Mouse (Mus musculus) lung, embryonic 15.5 days (tissue): ENCODE measurements around the gene Kank4. TPM values are rescaled to one million over a fixed set of nuclear protein-coding genes. Genes with fewer than 3 reads are reported as not detected.
A peak's percentile ranks its signal among the peaks of the same experiment; 100 is the strongest.

ENCODE experiments used
- ATAC-seq: fragments of 200-750 bp; cut with Nextera tagmentation; 2 replicates; pipeline ENCODE4 v1.8.0; 2017; ENCODE audit warnings: moderate number of reproducible peaks, borderline replicate concordance; ENCODE audit not compliant: low FRiP score, low TSS enrichment; ENCODE audit errors: extremely low read depth
- H3K27ac ChIP-seq: fragments of 300-500 bp; sonication (generic); 2 replicates; pipeline ENCODE4 v1.5.1; 2015; ENCODE audit warnings: moderate library complexity, mild to moderate bottlenecking, inconsistent platforms
- H3K27me3 ChIP-seq: fragments of 300-500 bp; sonication (generic); 2 replicates; pipeline ENCODE4 v1.6.1; 2015; ENCODE audit warnings: inconsistent platforms
- H3K36me3 ChIP-seq: fragments of 300-500 bp; sonication (generic); 2 replicates; pipeline ENCODE4 v1.6.1; 2015; ENCODE audit warnings: inconsistent platforms
- H3K4me1 ChIP-seq: fragments of 300-500 bp; sonication (generic); 2 replicates; pipeline ENCODE4 v1.6.1; 2015; ENCODE audit warnings: inconsistent platforms
- H3K4me2 ChIP-seq: fragments of 300-500 bp; sonication (generic); 2 replicates; pipeline ENCODE4 v1.6.1; 2015; ENCODE audit warnings: inconsistent platforms, mild to moderate bottlenecking, moderate library complexity
- H3K4me3 ChIP-seq: fragments of 300-500 bp; sonication (generic); 2 replicates; pipeline ENCODE4 v1.5.1; 2015; ENCODE audit warnings: mild to moderate bottlenecking, inconsistent platforms
- H3K9ac ChIP-seq: fragments of 300-500 bp; sonication (generic); 2 replicates; pipeline ENCODE4 v1.6.1; 2015; ENCODE audit warnings: inconsistent platforms
- H3K9me3 ChIP-seq: fragments of 300-500 bp; sonication (generic); 2 replicates; pipeline ENCODE4 v1.6.1; 2016; ENCODE audit warnings: inconsistent platforms
- WGBS: fragments of 180-500 bp; shearing (Covaris S2); methylation state at CpG from one replicate; pipeline ENCODE4 v1.1.7; 2015; 5-methylcytosine and 5-hydroxymethylcytosine counted together
- polyA plus RNA-seq: library from polyadenylated mRNA; unstranded; fragments of >200 nt; fragmentation: Nextera tagmentation; extraction: Ambion mirVana; gene quantifications from 2 replicates; pipeline ENCODE4 v1.2.1, GENCODE M21; 2015

The Kank4 gene
- polyA plus RNA-seq, 1 experiment from 2014 or later, result 3.7 TPM

DNA sequence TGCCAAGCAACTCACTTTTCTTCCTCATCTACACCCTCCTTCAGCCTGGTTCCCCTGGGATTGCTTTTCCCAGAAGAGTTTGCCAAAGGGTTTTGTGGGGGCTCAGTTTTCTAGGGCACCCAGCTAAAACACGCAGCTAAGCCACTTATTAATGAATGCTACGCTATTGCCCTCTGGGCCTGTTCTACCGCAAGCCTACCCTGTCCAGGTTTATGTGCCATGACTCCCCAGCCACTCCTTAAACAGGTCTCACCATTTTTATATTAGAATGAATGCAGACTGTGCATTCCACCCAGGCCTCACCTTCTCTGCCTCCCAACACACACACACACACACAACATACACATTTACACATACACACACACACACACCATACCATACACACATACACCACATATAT lies 5.7 kb upstream of the Kank4 start:
- 75% methylated on average over 3 of the region's 3 CpGs for WGBS
- H3K36me3 ChIP-seq, result no peaks in the 10 kb centered on the region
- no peak for ATAC-seq

DNA sequence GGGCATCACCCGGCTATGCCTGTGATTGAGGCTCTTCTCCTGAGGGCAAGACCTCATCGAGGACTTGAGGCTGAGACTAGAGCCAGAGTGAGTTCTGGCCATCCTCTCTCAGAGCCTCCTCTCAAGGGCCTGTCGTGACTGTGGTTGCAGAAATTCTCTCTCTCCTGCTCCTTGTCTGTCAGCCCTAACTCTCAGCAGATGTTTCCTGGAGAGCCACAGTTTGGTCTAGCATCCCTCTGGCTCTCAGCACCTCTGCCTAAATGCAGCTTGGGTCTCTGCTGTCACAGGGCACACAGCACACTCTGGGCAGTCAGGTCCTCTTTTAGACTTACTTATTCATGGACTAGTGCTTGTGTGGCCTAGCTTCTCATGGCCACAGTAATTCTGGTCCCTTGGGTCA lies 5.1 kb upstream of the Kank4 start:
- Histone ChIP-seq H3K27me3 (no peaks in the 10 kb centered on the region), H3K27ac (no peak overlapping the region), H3K9me3 (no peaks in the 10 kb centered on the region), H3K36me3 (no peaks in the 10 kb centered on the region), H3K4me2 (no peak overlapping the region), H3K4me3 (no peak overlapping the region), H3K4me1 (peaks cover 25% of the 10 kb centered on the region), H3K9ac (no peak overlapping the region)
- 46% methylated on average over 3 of the region's 3 CpGs for WGBS
- no peak for ATAC-seq

More for the DNA sequence above, 5.7 kb upstream of the Kank4 start:
- Histone ChIP-seq H3K27ac (no peak overlapping the region), H3K27me3 (no peaks in the 10 kb centered on the region), H3K4me2 (no peak overlapping the region), H3K9ac (no peak overlapping the region), H3K4me1 (peaks cover 23% of the 10 kb centered on the region), H3K9me3 (no peaks in the 10 kb centered on the region), H3K4me3 (no peak overlapping the region)

DNA sequence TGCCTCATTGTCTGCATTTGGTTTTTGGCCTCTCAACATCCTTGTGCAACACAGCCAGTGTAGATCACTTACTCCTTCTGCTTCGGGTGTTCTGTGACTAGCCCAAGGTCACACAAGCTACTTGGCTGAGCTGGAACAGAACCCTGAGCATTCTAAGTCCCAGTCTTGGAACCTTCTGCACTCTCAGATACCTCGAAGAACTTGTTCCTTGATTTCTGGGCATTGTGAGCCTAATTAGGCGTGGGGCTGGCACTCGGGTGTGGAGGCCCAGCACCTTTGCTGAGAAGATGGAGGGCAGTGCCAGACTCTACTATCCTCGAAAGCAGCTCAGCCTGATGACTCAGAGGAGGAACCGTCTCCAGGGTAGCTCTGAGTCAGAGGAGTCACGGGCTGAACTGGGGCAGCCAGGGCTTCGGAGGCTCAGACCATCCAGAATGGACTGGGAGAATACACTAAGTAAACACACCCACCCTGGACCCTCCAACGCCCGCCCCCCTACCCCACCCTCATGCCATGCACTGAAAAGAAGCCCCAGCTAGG lies 1.9 kb upstream of the Kank4 start:
- Histone ChIP-seq H3K4me1 (peaks cover 45% of the 10 kb centered on the region), H3K4me2 (no peak overlapping the region), H3K27ac (no peak overlapping the region), H3K36me3 (no peaks in the 10 kb centered on the region), H3K27me3 (no peaks in the 10 kb centered on the region), H3K9me3 (no peaks in the 10 kb centered on the region), H3K9ac (no peak overlapping the region), H3K4me3 (no peak overlapping the region)
- WGBS, result 74% methylated on average over 10 of the region's 10 CpGs
- ATAC-seq, result no peak

DNA sequence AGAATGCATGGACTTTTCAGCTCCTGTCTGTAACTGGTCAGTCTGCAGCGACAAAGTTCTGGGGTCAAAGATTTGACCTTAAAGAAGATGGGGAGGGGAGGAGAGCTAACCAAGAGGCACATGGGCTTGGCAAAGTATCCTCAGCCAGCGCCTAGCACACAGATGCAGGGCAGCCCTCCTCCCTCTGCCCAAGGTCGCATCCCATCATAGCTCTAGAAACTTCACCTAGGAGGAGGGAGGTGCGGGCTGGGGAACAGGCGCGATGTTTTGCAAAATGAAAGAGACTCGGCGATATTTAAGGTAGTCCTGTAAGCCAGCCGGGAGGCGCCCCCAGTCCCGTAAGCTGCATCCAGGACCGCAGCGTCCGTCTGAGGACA lies 542 bp downstream of the Kank4 start:
- H3K9me3 ChIP-seq, result no peaks in the 10 kb centered on the region
- H3K36me3 ChIP-seq, result no peaks in the 10 kb centered on the region
- H3K9ac ChIP-seq, result peak overlapping the region; percentile 81
- peak overlapping the region; percentile 85 for H3K4me3 ChIP-seq
- peak overlapping the region; percentile 85 for H3K27ac ChIP-seq
- peaks cover 45% of the 10 kb centered on the region for H3K4me1 ChIP-seq
- H3K27me3 ChIP-seq, result no peaks in the 10 kb centered on the region
- no peak for ATAC-seq
- H3K4me2 ChIP-seq, result peak overlapping the region; percentile 83
- WGBS, result 2% methylated on average over 14 of the region's 14 CpGs

DNA sequence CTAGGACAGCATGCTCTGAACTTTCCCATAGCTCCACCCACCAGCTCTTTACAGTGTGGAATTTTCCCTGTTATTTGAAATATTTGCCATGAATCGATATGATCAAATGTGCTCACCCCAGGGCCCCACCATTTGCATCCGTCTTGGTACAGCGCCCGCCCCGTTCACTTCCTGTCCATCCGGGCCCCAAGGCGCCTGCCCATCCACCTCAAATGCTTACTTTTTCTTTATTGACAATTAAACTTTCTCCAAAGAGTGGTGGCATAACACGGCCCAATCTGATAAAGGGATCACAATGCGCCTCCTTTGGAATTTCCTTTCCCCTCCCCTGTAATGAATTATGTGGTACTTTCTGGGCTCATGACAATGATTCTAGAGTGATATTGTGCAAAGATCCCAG lies 11.0 kb downstream of the Kank4 start:
- no peak overlapping the region for H3K4me3 ChIP-seq
- 40% methylated on average over 9 of the region's 9 CpGs for WGBS
- H3K27ac ChIP-seq, result peak overlapping the region; percentile 62; the same call in 1 of the 2 replicates

DNA sequence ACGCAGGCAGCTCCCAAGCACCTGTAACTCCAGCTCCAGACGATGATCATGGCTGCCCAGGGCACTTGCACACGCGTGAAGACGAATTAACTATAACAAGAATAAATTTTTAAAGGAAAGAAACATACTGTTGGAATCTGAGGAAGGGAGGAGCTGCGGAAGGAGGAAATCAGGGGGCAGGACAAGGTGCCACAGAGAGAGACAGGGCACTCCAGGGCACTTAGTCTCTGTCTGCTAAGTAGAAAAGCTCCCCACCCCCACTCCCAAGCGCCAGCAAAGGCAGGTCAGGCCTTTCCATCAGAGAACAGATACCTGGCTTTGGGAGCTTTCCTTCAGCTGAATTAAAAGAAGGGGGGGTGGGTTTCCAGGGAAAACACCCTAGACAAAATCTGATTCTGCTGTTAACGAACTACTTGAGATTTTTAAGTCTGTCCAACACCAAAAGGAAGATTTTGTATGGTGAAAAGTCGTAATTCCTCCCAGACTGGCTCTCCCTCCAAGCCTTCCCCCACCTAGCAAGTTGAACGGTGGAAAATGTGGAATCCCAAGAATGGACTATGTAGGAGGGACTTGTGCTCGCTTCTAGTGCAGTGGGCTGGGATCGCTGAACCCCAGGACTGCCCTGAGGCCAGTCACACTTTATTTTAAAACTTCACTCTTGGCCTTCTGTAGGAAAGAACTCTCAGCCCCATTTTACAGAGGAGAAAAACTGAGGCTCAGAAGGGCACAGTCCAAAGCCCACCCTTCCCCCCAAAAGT lies 11.9 kb downstream of the Kank4 start:
- H3K9me3 ChIP-seq, result no peaks in the 10 kb centered on the region
- WGBS, result 44% methylated on average over 12 of the region's 12 CpGs
- no peak overlapping the region for H3K4me2 ChIP-seq
- no peaks in the 10 kb centered on the region for H3K27me3 ChIP-seq
- H3K4me1 ChIP-seq, result peaks cover 50% of the 10 kb centered on the region
- H3K27ac ChIP-seq, result peak overlapping the region; percentile 62
- no peak overlapping the region for H3K9ac ChIP-seq
- ATAC-seq, result no peak
- no peaks in the 10 kb centered on the region; the same call in 1 of the 2 replicates for H3K36me3 ChIP-seq
- no peak overlapping the region for H3K4me3 ChIP-seq

More for the DNA sequence above, 11.0 kb downstream of the Kank4 start:
- no peaks in the 10 kb centered on the region for H3K9me3 ChIP-seq
- no peak overlapping the region for H3K9ac ChIP-seq
- H3K27me3 ChIP-seq, result no peaks in the 10 kb centered on the region
- no peaks in the 10 kb centered on the region; the same call in 1 of the 2 replicates for H3K36me3 ChIP-seq
- H3K4me1 ChIP-seq, result peaks cover 50% of the 10 kb centered on the region
- ATAC-seq, result no peak
- no peak overlapping the region for H3K4me2 ChIP-seq

DNA sequence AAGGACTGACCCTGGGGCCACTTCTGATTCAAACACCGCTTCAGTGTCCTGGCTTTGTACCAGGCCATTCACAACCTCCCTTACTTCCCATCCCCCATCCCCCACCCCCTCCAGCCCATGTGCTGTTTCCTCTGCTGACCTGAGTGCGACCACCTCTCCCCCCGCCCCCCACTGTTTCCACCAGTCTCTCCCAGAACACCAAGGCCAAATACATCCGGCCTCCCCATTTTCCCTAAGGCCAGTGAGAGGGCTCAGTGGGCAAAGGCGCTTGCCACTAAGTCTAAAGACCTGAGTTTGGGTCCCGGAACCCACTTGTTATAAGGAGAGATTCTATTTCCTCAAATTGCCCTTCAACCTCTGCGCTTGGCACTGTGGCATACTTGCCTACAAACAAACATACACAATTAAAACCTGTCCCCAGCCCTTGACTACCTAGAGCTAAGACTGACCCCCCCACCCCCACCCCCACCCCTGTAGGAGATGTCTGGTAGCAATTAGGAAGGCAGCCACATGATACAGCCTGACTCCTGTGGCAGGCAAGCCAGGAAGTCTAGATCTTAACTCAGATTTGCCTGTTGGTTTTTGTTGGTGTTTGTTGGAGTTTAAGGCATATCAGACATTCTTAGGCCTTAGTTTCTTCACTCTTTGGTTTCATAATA lies 12.7 kb downstream of the Kank4 start:
- 82% methylated on average over 7 of the region's 7 CpGs for WGBS
- peaks cover 55% of the 10 kb centered on the region for H3K4me1 ChIP-seq
- ATAC-seq, result no peak

DNA sequence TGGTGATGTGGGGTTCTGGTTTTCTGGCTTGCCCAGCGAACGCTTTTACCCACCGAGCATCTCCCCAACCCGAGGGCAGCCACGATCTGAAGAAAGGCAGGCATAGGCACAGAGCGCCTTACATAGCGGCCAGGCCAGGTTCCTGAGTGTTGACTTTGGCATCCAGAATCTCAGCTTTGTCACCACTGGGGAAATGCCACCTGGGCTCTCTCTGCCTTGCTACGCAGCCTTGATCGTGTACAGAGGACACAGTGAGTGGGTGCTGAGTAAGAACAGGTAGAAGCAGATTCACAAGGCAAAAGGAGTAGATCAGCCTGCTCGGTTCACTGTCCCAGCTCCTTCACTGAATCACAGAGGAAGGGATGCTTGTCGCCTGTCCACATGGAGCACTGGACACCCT lies 15.6 kb downstream of the Kank4 start:
- H3K4me3 ChIP-seq, result no peak overlapping the region
- no peaks in the 10 kb centered on the region for H3K9me3 ChIP-seq
- no peaks in the 10 kb centered on the region for H3K36me3 ChIP-seq
- peaks cover 62% of the 10 kb centered on the region for H3K4me1 ChIP-seq
- WGBS, result 73% methylated on average over 11 of the region's 11 CpGs
- peak overlapping the region; percentile 71 for H3K27ac ChIP-seq
- no peak overlapping the region for H3K9ac ChIP-seq
- no peak for ATAC-seq
- no peak overlapping the region for H3K4me2 ChIP-seq
- H3K27me3 ChIP-seq, result no peaks in the 10 kb centered on the region

More for the DNA sequence above, 12.7 kb downstream of the Kank4 start:
- no peak overlapping the region for H3K4me2 ChIP-seq
- H3K27me3 ChIP-seq, result no peaks in the 10 kb centered on the region
- no peaks in the 10 kb centered on the region; the same call in 1 of the 2 replicates for H3K36me3 ChIP-seq
- peak overlapping the region; percentile 62 for H3K27ac ChIP-seq
- no peak overlapping the region for H3K4me3 ChIP-seq
- H3K9ac ChIP-seq, result no peak overlapping the region
- H3K9me3 ChIP-seq, result no peaks in the 10 kb centered on the region

DNA sequence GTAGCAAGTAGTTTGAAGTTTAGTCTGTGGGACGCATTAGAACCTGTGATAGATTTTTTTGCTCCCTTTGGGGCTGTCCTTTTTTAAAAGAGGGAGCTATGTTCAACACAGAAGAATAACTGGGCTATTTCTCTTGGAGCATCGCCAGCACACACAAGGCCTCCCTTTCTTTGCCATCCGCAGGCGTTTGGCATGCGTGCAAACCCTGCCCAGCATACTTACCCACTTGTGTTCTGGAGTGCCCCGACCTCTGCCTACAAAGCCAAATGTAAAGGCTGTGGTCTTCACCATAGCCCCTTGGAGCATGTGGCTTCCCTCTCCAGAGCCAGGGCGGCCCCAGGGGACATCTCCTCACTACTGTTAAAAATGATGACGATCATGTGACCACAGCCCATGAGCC lies 16.5 kb downstream of the Kank4 start:
- Histone ChIP-seq H3K4me1 (peaks cover 62% of the 10 kb centered on the region), H3K4me2 (no peak overlapping the region), H3K4me3 (no peak overlapping the region), H3K36me3 (no peaks in the 10 kb centered on the region), H3K9ac (no peak overlapping the region), H3K27me3 (no peaks in the 10 kb centered on the region), H3K27ac (peak overlapping the region; percentile 71), H3K9me3 (no peaks in the 10 kb centered on the region)
- ATAC-seq, result 0 out of 2 replicates have a peak, but pooled peaks have one; percentile 4
- WGBS, result 60% methylated on average over 8 of the region's 8 CpGs

DNA sequence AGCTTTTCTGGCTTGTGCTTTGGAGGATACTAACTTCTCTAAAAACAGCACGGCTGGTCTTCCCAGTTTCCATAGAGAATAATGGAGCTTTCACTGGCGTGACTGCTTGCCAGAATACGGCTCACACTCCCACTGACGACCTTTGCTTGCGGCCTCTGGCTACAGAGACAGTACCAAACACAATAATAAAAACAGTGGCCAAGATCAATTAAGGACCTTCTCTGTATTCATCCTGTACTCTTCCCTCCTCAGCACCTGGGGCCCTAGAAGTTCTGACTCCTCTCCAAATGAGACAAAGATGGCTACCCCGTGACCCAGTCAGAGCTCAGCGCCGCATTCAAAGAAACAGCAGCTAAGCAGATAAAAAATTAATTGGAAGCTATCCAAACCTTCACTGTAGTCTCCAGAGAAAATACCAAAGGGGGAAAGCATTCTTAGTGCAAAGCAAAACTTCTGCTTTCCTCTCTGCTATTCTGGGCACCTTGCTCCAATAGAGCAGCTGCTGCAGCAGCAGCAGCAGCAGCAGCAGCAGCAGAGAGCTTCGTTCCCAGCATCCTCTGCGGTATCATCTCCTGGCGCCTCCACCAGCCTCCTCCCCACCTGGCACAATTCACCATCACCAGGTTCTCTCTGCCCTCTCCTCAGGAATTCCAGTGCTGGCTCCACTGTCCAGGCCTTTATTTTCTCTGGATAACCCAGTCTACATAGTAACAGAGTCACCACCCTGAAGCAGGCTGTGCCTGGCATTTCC lies 20.6 kb downstream of the Kank4 start:
- peak overlapping the region; percentile 24 for H3K4me2 ChIP-seq
- peak; percentile 39; the same call in 1 of the 2 replicates for ATAC-seq
- H3K4me3 ChIP-seq, result no peak overlapping the region
- no peaks in the 10 kb centered on the region for H3K27me3 ChIP-seq
- no peaks in the 10 kb centered on the region for H3K9me3 ChIP-seq
- no peak overlapping the region for H3K9ac ChIP-seq
- WGBS, result 38% methylated on average over 11 of the region's 11 CpGs
- H3K36me3 ChIP-seq, result no peaks in the 10 kb centered on the region
- peak overlapping the region; percentile 82 for H3K27ac ChIP-seq
- peaks cover 57% of the 10 kb centered on the region for H3K4me1 ChIP-seq

DNA sequence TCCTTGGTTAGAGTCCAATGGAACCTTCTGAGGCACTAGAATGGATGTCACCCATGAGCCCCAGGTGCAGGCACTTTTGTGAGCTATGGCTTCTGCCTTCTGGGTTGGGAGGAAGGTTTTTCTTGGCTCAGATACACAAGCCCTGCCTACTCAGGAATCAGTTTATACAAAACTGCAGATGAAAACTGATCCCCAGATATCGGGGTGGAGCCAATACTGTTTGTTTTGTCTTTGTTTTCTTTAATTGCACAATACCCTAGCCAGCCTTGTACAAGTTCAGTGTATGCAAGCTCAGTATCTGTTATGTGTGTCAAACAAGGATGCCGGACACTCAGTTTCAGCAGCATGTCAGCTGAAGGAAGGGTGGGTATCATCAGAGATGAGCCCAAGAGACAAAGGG lies 22.1 kb downstream of the Kank4 start:
- H3K9ac ChIP-seq, result no peak overlapping the region

More for the DNA sequence above, 22.1 kb downstream of the Kank4 start:
- Histone ChIP-seq H3K27me3 (no peaks in the 10 kb centered on the region), H3K4me3 (no peak overlapping the region), H3K9me3 (no peaks in the 10 kb centered on the region), H3K4me1 (peaks cover 51% of the 10 kb centered on the region), H3K36me3 (no peaks in the 10 kb centered on the region), H3K27ac (no peak overlapping the region; the same call in 1 of the 2 replicates), H3K4me2 (no peak overlapping the region)
- ATAC-seq, result no peak; the same call in 1 of the 2 replicates
- WGBS, result 51% methylated on average over 2 of the region's 2 CpGs
